Mouse (Mus musculus): Measurements from ENCODE around the gene Abca8a. TPM values are rescaled to one million over a fixed set of nuclear protein-coding genes. Genes with fewer than 3 reads are reported as not detected.

The Abca8a gene
- polyA plus RNA-seq (2012; rRNA removed) (1.3 and 3.2 TPM in 2 replicates), polyA plus RNA-seq (2014; fragmentation: Nextera tagmentation; extraction: Ambion mirVana) (0.94 and 2.3 TPM in 2 replicates)

DNA sequence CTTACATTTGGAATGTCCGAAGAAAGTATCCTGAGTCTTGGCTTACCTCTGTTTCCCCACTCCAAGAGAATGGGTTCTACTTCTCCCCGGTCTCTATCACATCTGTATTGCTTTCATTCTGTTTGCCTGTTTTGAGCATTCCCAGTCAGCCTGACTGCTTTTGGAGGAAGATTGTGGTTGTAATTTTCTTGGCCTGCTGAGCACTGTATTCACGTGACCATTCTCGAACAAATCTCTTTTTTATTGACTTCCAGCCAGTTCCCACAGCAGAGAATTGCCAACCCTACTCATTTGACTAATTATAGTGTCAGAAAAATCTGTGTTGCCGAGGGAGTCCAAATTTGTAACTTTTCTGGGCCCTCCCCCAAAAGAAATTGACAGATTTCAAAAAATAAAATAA, at the start of gene Abca8a:
Gene Abca8a, minus strand, starts transcription at position 121 of the 400 bp plus-strand sequence.
- 51% methylated on average over 5 of the region's 5 CpGs for WGBS (ENCODE audit: insufficient replicate concordance)

DNA sequence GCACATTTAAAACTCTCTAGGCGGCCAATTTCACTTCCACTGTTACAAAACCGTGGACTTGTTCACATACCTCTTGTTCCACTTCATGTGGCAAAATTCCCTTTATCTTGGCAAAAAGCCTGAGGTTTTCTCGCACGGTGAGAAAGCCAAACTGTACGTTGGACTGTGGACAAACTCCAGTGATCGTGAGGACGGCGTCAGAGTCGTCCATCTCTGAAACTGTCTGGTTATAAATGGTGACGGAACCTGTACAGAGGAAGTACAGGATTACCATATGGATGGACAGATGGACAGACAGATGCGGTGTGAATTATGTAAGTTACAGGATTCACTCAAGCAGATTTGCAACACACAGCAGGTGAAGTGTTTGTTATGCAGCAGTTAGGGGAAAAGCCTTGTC, 49.6 kb upstream of the Abca8a start:
- Histone ChIP-seq H3K4me2 (ENCODE audit: low read depth) (no peak overlapping the region), H3K27ac (no peak overlapping the region), H3K4me1 (replicated peaks; ENCODE audit: control insufficient read depth in 2 of 2, insufficient read depth in 2 of 2, low read length in 1 of 2) (no peaks in the 10 kb centered on the region), H3K36me3 (replicated peaks; ENCODE audit: control insufficient read depth, insufficient read depth, low read depth) (no peaks in the 10 kb centered on the region), H3K9me3 (ENCODE audit: control insufficient read depth, low read length) (no peaks in the 10 kb centered on the region; the same call in 1 of the 2 replicates), H3K27me3 (ENCODE audit: control insufficient read depth, insufficient read depth, low read length) (no peaks in the 10 kb centered on the region), H3K9ac (replicated peaks) (no peak overlapping the region), H3K4me3 (ENCODE audit: insufficient read depth in 1 of 2, low read depth in 2 of 2, low read length in 2 of 2) (no peak overlapping the region)
- ATAC-seq (ENCODE audit: insufficient read depth) = no peak
- no peak for DNase-seq (ENCODE audit: low read depth in 3 of 3, low spot score in 3 of 3)
- WGBS (ENCODE audit: insufficient replicate concordance) = 59% methylated on average over 11 of the region's 11 CpGs
- TF ChIP-seq EP300 (IDR thresholded peaks at IDR 0.05; ENCODE audit: low read depth) (no peak), CTCF (IDR thresholded peaks at IDR 0.05; ENCODE audit: low read depth) (no peak)

More for the DNA sequence above, at the start of gene Abca8a:
- DNase-seq (ENCODE audit: low read depth in 3 of 3, low spot score in 3 of 3) (no peak), ATAC-seq (ENCODE audit: insufficient read depth) (no peak)
- H3K4me2 ChIP-seq (ENCODE audit: low read depth) = no peak within 1 kb of the TSS
- H3K9ac ChIP-seq (replicated peaks) = no peak within 1 kb of the TSS
- no peak within 1 kb of the TSS for H3K4me3 ChIP-seq (ENCODE audit: insufficient read depth in 1 of 2, low read depth in 2 of 2, low read length in 2 of 2)
- H3K27ac ChIP-seq = no peak within 1 kb of the TSS
- no peaks in the 10 kb centered on the region for H3K36me3 ChIP-seq (replicated peaks; ENCODE audit: control insufficient read depth, insufficient read depth, low read depth)
- no peaks in the 10 kb centered on the region for H3K27me3 ChIP-seq (ENCODE audit: control insufficient read depth, insufficient read depth, low read length)
- no peak for TF ChIP-seq CTCF (IDR thresholded peaks at IDR 0.05; ENCODE audit: low read depth)
- no peak for TF ChIP-seq EP300 (IDR thresholded peaks at IDR 0.05; ENCODE audit: low read depth)
- peaks cover 0 to 3% of the 10 kb centered on the region in 2 experiments; a peak in 1 of 4 replicates for H3K4me1 ChIP-seq (replicated peaks; ENCODE audit: control insufficient read depth in 2 of 2, insufficient read depth in 2 of 2, low read length in 1 of 2)
- no peaks in the 10 kb centered on the region for H3K9me3 ChIP-seq (ENCODE audit: control insufficient read depth, low read length)

DNA sequence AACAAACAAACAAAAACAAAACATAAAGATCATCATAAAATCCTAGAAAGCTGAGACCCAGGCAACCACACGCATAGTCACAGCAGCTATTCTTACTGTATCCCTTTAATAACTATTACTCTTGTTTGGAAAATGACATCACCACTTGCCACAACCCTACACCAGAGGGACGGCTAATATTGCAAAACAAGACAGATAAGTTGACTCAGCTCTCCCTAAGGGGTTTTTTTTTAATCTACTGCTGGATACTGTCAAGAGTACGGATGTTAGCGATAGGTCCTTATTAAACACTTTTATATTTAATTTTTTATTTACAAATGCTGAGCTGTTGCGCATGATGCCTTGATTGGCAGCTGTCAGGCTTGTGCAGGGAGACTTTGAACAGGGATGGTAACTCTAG, 35.0 kb upstream of the Abca8a start:
- Histone ChIP-seq H3K4me1 (replicated peaks; ENCODE audit: control insufficient read depth in 2 of 2, insufficient read depth in 2 of 2, low read length in 1 of 2) (no peaks in the 10 kb centered on the region; a peak in 1 of 4 replicates), H3K36me3 (replicated peaks; ENCODE audit: control insufficient read depth, insufficient read depth, low read depth) (no peaks in the 10 kb centered on the region), H3K9me3 (ENCODE audit: control insufficient read depth, low read length) (no peaks in the 10 kb centered on the region), H3K4me3 (ENCODE audit: insufficient read depth in 1 of 2, low read depth in 2 of 2, low read length in 2 of 2) (no peak overlapping the region), H3K27me3 (ENCODE audit: control insufficient read depth, insufficient read depth, low read length) (no peaks in the 10 kb centered on the region), H3K27ac (no peak overlapping the region), H3K4me2 (ENCODE audit: low read depth) (no peak overlapping the region), H3K9ac (replicated peaks) (no peak overlapping the region)
- 54% methylated on average over 5 of the region's 5 CpGs for WGBS (ENCODE audit: insufficient replicate concordance)
- DNase-seq (ENCODE audit: low read depth in 3 of 3, low spot score in 3 of 3) (no peak), ATAC-seq (ENCODE audit: insufficient read depth) (no peak)
- TF ChIP-seq CTCF (IDR thresholded peaks at IDR 0.05; ENCODE audit: low read depth) = no peak
- no peak for TF ChIP-seq EP300 (IDR thresholded peaks at IDR 0.05; ENCODE audit: low read depth)

DNA sequence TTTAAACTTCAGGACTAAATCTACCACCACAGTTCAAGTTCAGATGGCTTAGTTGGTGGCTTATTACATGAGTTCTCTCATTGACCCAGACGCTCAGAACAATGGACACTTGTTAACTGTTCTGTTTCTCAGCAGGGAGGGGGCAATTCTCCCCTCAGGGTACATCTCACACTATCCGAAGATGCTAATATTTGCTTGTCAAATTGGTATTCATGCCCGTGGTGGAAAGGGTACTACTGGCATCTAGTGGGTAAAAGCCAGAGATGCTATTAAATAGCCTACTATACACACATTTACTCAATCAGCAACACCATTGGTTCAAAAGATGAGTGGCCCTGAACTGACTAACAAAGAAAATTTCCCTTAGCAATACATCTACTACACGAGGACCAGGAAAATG, 15.4 kb upstream of the Abca8a start:
- TF ChIP-seq CTCF (IDR thresholded peaks at IDR 0.05; ENCODE audit: low read depth) (no peak), EP300 (IDR thresholded peaks at IDR 0.05; ENCODE audit: low read depth) (no peak)
- H3K27me3 ChIP-seq (ENCODE audit: control insufficient read depth, insufficient read depth, low read length) = no peaks in the 10 kb centered on the region
- H3K9ac ChIP-seq (replicated peaks) = no peak overlapping the region
- H3K27ac ChIP-seq = no peak overlapping the region
- no peaks in the 10 kb centered on the region for H3K36me3 ChIP-seq (replicated peaks; ENCODE audit: control insufficient read depth, insufficient read depth, low read depth)
- H3K4me2 ChIP-seq (ENCODE audit: low read depth) = no peak overlapping the region
- DNase-seq (ENCODE audit: low read depth in 3 of 3, low spot score in 3 of 3) = no peak
- ATAC-seq (ENCODE audit: insufficient read depth) = no peak
- H3K4me1 ChIP-seq (replicated peaks; ENCODE audit: control insufficient read depth in 2 of 2, insufficient read depth in 2 of 2, low read length in 1 of 2) = no peaks in the 10 kb centered on the region
- no peak overlapping the region for H3K4me3 ChIP-seq (ENCODE audit: insufficient read depth in 1 of 2, low read depth in 2 of 2, low read length in 2 of 2)
- 44% methylated on average over 4 of the region's 4 CpGs for WGBS (ENCODE audit: insufficient replicate concordance)
- no peaks in the 10 kb centered on the region for H3K9me3 ChIP-seq (ENCODE audit: control insufficient read depth, low read length)

DNA sequence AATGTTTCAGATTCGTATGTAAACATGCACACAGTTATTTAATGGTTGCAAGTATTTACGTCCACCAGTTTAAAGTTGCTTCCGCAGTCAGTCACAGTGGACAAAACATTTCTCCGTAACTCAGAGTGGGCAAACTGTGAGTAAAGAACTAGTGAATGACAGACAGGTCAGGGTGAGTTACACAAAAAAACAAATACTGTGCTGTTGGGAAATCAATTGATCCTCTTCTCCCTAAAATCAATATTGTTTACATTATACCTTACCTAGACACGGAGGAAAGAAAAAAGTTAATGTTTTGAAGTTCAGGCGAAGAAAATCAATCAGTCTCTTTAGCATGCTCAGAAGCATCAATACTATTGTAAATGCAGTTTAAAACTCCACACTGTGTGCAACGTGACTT, 5.7 kb upstream of the Abca8a start:
- Histone ChIP-seq H3K36me3 (replicated peaks; ENCODE audit: control insufficient read depth, insufficient read depth, low read depth) (no peaks in the 10 kb centered on the region), H3K4me1 (replicated peaks; ENCODE audit: control insufficient read depth in 2 of 2, insufficient read depth in 2 of 2, low read length in 1 of 2) (peaks cover 0 to 1% of the 10 kb centered on the region in 2 experiments; a peak in 2 of 4 replicates), H3K9ac (replicated peaks) (no peak overlapping the region), H3K4me3 (ENCODE audit: insufficient read depth in 1 of 2, low read depth in 2 of 2, low read length in 2 of 2) (no peak overlapping the region), H3K4me2 (ENCODE audit: low read depth) (no peak overlapping the region; the same call in 1 of the 2 replicates), H3K27ac (no peak overlapping the region), H3K9me3 (ENCODE audit: control insufficient read depth, low read length) (no peaks in the 10 kb centered on the region), H3K27me3 (ENCODE audit: control insufficient read depth, insufficient read depth, low read length) (no peaks in the 10 kb centered on the region)
- TF ChIP-seq CTCF (IDR thresholded peaks at IDR 0.05; ENCODE audit: low read depth) = no peak
- no peak for TF ChIP-seq EP300 (IDR thresholded peaks at IDR 0.05; ENCODE audit: low read depth)
- DNase-seq (ENCODE audit: low read depth in 3 of 3, low spot score in 3 of 3) (peak in 2 of 3 experiments; percentile 10 to 15), ATAC-seq (ENCODE audit: insufficient read depth) (peak; percentile 35; the same call in 1 of the 2 replicates)
- WGBS (ENCODE audit: insufficient replicate concordance) = 57% methylated on average over 7 of the region's 7 CpGs

Measured in liver, embryonic 14.5 days (tissue).